Mouse (Mus musculus): ENCODE measurements around the gene Prkcz.

Gene Prkcz

GRCm38 (mm10) chr4:155367739-155368138 is 6.6 kb upstream of the Prkcz start:
- H3K36me3 ChIP-seq (ENCODE audit: insufficient read depth, low read length) = no peaks in the 10 kb centered on the region

GRCm38 (mm10) chr4:155366784-155367183 is 5.6 kb upstream of the Prkcz start:
- no peaks in the 10 kb centered on the region; the same call in 1 of the 2 replicates for H3K27me3 ChIP-seq (ENCODE audit: insufficient read depth, low read length)
- H3K4me1 ChIP-seq (replicated peaks; ENCODE audit: low read depth, low read length) = peaks cover 43% of the 10 kb centered on the region
- no peaks in the 10 kb centered on the region for H3K36me3 ChIP-seq (ENCODE audit: insufficient read depth, low read length)
- TF ChIP-seq POU5F1 (IDR thresholded peaks at IDR 0.05; ENCODE audit: borderline replicate concordance, low read length) = no peak
- no peak for TF ChIP-seq CTCF (conservative IDR thresholded peaks at IDR 0.05; ENCODE audit: low read length)
- no peak for TF ChIP-seq NANOG (IDR thresholded peaks at IDR 0.05; ENCODE audit: borderline replicate concordance, low read length)
- no peaks in the 10 kb centered on the region for H3K9me3 ChIP-seq (ENCODE audit: low read length)
- no peak overlapping the region for H3K4me3 ChIP-seq (replicated peaks; ENCODE audit: low read length)

More at GRCm38 (mm10) chr4:155367739-155368138, 6.6 kb upstream of the Prkcz start:
- H3K4me3 ChIP-seq (replicated peaks; ENCODE audit: low read length) = no peak overlapping the region
- H3K9me3 ChIP-seq (ENCODE audit: low read length) = no peaks in the 10 kb centered on the region
- no peaks in the 10 kb centered on the region; the same call in 1 of the 2 replicates for H3K27me3 ChIP-seq (ENCODE audit: insufficient read depth, low read length)
- no peak for TF ChIP-seq POU5F1 (IDR thresholded peaks at IDR 0.05; ENCODE audit: borderline replicate concordance, low read length)
- TF ChIP-seq NANOG (IDR thresholded peaks at IDR 0.05; ENCODE audit: borderline replicate concordance, low read length) = no peak
- no peak for TF ChIP-seq CTCF (conservative IDR thresholded peaks at IDR 0.05; ENCODE audit: low read length)
- H3K4me1 ChIP-seq (replicated peaks; ENCODE audit: low read depth, low read length) = peaks cover 34% of the 10 kb centered on the region

- H3K9me3 ChIP-seq (ENCODE audit: low read length) = no peaks in the 10 kb centered on the region
- TF ChIP-seq CTCF (conservative IDR thresholded peaks at IDR 0.05; ENCODE audit: low read length) = no peak
- no peak for TF ChIP-seq POU5F1 (IDR thresholded peaks at IDR 0.05; ENCODE audit: borderline replicate concordance, low read length)
- TF ChIP-seq NANOG (IDR thresholded peaks at IDR 0.05; ENCODE audit: borderline replicate concordance, low read length) = no peak
Observed at GRCm38 (mm10) chr4:155362443-155362842, 1.3 kb upstream of the Prkcz start.

GRCm38 (mm10) chr4:155360856-155361255 is 305 bp downstream of the Prkcz start:
- peaks cover 14% of the 10 kb centered on the region for H3K36me3 ChIP-seq (ENCODE audit: insufficient read depth, low read length)

More at GRCm38 (mm10) chr4:155362443-155362842, 1.3 kb upstream of the Prkcz start:
- Histone ChIP-seq H3K4me1 (replicated peaks; ENCODE audit: low read depth, low read length) (peaks cover 67% of the 10 kb centered on the region), H3K36me3 (ENCODE audit: insufficient read depth, low read length) (no peaks in the 10 kb centered on the region), H3K4me3 (replicated peaks; ENCODE audit: low read length) (peak overlapping the region; percentile 94), H3K27me3 (ENCODE audit: insufficient read depth, low read length) (no peaks in the 10 kb centered on the region; the same call in 1 of the 2 replicates)

GRCm38 (mm10) chr4:155359560-155360464 is 1.3 kb downstream of the Prkcz start:
- peaks cover 21% of the 10 kb centered on the region for H3K36me3 ChIP-seq (ENCODE audit: insufficient read depth, low read length)
- TF ChIP-seq NANOG (IDR thresholded peaks at IDR 0.05; ENCODE audit: borderline replicate concordance, low read length) (no peak), CTCF (conservative IDR thresholded peaks at IDR 0.05; ENCODE audit: low read length) (no peak)

More at GRCm38 (mm10) chr4:155360856-155361255, 305 bp downstream of the Prkcz start:
- TF ChIP-seq NANOG (IDR thresholded peaks at IDR 0.05; ENCODE audit: borderline replicate concordance, low read length) (no peak), POU5F1 (IDR thresholded peaks at IDR 0.05; ENCODE audit: borderline replicate concordance, low read length) (no peak), CTCF (conservative IDR thresholded peaks at IDR 0.05; ENCODE audit: low read length) (no peak)
- peak overlapping the region; percentile 94 for H3K4me3 ChIP-seq (replicated peaks; ENCODE audit: low read length)
- H3K27me3 ChIP-seq (ENCODE audit: insufficient read depth, low read length) = no peaks in the 10 kb centered on the region; the same call in 1 of the 2 replicates
- H3K9me3 ChIP-seq (ENCODE audit: low read length) = no peaks in the 10 kb centered on the region
- peaks cover 52% of the 10 kb centered on the region for H3K4me1 ChIP-seq (replicated peaks; ENCODE audit: low read depth, low read length)

GRCm38 (mm10) chr4:155357601-155358000 is 3.6 kb downstream of the Prkcz start:
- no peaks in the 10 kb centered on the region for H3K9me3 ChIP-seq (ENCODE audit: low read length)
- H3K36me3 ChIP-seq (ENCODE audit: insufficient read depth, low read length) = peaks cover 38% of the 10 kb centered on the region
- TF ChIP-seq NANOG (IDR thresholded peaks at IDR 0.05; ENCODE audit: borderline replicate concordance, low read length) = no peak
- no peak for TF ChIP-seq POU5F1 (IDR thresholded peaks at IDR 0.05; ENCODE audit: borderline replicate concordance, low read length)
- TF ChIP-seq CTCF (conservative IDR thresholded peaks at IDR 0.05; ENCODE audit: low read length) = peak; percentile 76
- no peaks in the 10 kb centered on the region for H3K27me3 ChIP-seq (ENCODE audit: insufficient read depth, low read length)
- peaks cover 54% of the 10 kb centered on the region for H3K4me1 ChIP-seq (replicated peaks; ENCODE audit: low read depth, low read length)
- H3K4me3 ChIP-seq (replicated peaks; ENCODE audit: low read length) = no peak overlapping the region

More at GRCm38 (mm10) chr4:155359560-155360464, 1.3 kb downstream of the Prkcz start:
- Histone ChIP-seq H3K4me1 (replicated peaks; ENCODE audit: low read depth, low read length) (peaks cover 47% of the 10 kb centered on the region), H3K4me3 (replicated peaks; ENCODE audit: low read length) (peak overlapping the region; percentile 94), H3K27me3 (ENCODE audit: insufficient read depth, low read length) (no peaks in the 10 kb centered on the region; the same call in 1 of the 2 replicates), H3K9me3 (ENCODE audit: low read length) (no peaks in the 10 kb centered on the region)

- Histone ChIP-seq H3K36me3 (ENCODE audit: insufficient read depth, low read length) (peaks cover 44% of the 10 kb centered on the region), H3K27me3 (ENCODE audit: insufficient read depth, low read length) (no peaks in the 10 kb centered on the region), H3K4me3 (replicated peaks; ENCODE audit: low read length) (no peak overlapping the region), H3K4me1 (replicated peaks; ENCODE audit: low read depth, low read length) (peaks cover 58% of the 10 kb centered on the region), H3K9me3 (ENCODE audit: low read length) (no peaks in the 10 kb centered on the region)
- no peak for TF ChIP-seq POU5F1 (IDR thresholded peaks at IDR 0.05; ENCODE audit: borderline replicate concordance, low read length)
- TF ChIP-seq NANOG (IDR thresholded peaks at IDR 0.05; ENCODE audit: borderline replicate concordance, low read length) = no peak
- no peak for TF ChIP-seq CTCF (conservative IDR thresholded peaks at IDR 0.05; ENCODE audit: low read length)
Observed at GRCm38 (mm10) chr4:155356354-155356753, 4.8 kb downstream of the Prkcz start.

- Histone ChIP-seq H3K9me3 (ENCODE audit: low read length) (no peaks in the 10 kb centered on the region), H3K27me3 (ENCODE audit: insufficient read depth, low read length) (no peaks in the 10 kb centered on the region), H3K4me3 (replicated peaks; ENCODE audit: low read length) (no peak overlapping the region), H3K36me3 (ENCODE audit: insufficient read depth, low read length) (peaks cover 48% of the 10 kb centered on the region), H3K4me1 (replicated peaks; ENCODE audit: low read depth, low read length) (peaks cover 48% of the 10 kb centered on the region)
- TF ChIP-seq NANOG (IDR thresholded peaks at IDR 0.05; ENCODE audit: borderline replicate concordance, low read length) = no peak
- no peak for TF ChIP-seq POU5F1 (IDR thresholded peaks at IDR 0.05; ENCODE audit: borderline replicate concordance, low read length)
- no peak for TF ChIP-seq CTCF (conservative IDR thresholded peaks at IDR 0.05; ENCODE audit: low read length)
Observed at GRCm38 (mm10) chr4:155354546-155354945, 6.6 kb downstream of the Prkcz start.

Data from E14TG2a.4 (cell line).